Mouse (Mus musculus): Measurements from ENCODE around the gene Slc16a6. TPM values are rescaled to one million over a fixed set of nuclear protein-coding genes. Genes with fewer than 3 reads are reported as not detected.

Slc16a6 gene
- polyA plus RNA-seq, 1 experiment from 2014 or later, result 3.2 TPM

DNA sequence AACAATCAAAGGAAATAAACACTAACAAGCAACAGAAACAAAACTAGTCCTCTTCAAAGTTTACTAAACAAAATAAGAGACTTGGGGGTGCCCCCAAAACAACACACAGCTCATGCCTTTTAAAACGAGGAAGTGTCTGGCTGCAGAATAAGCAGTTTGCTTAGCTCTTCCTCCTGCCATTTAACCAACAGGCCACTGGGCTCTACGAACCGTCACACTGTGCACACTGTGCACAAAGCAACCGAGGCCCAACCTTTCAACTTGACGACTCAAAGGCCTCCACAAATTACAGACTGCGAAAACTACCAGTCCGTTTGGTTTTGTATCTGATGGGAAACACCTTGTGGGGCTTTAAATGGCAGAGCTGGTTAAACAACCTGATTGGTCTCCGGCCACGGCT is 3.2 kb downstream of the Slc16a6 start:
- 64% methylated on average over 9 of the region's 9 CpGs for WGBS
- H3K36me3 ChIP-seq (ENCODE audit: control insufficient read depth, insufficient read depth, low read length), result no peaks in the 10 kb centered on the region
- H3K9ac ChIP-seq (ENCODE audit: low read length), result no peak overlapping the region
- no peaks in the 10 kb centered on the region for H3K9me3 ChIP-seq (ENCODE audit: control insufficient read depth, low read length)
- H3K4me3 ChIP-seq (ENCODE audit: low read depth, low read length), result no peak overlapping the region
- ATAC-seq (ENCODE audit: insufficient read depth, low FRiP score, low TSS enrichment) (no peak), DNase-seq (ENCODE audit: low spot score) (no peak)
- no peak overlapping the region for H3K4me2 ChIP-seq (ENCODE audit: low read depth)
- H3K4me1 ChIP-seq (ENCODE audit: control insufficient read depth, insufficient read depth, low read length), result 0 out of 2 replicates have a peak, but pooled peaks cover 5% of the 10 kb centered on the region
- no peaks in the 10 kb centered on the region for H3K27me3 ChIP-seq (ENCODE audit: control insufficient read depth, insufficient read depth, low read length)
- no peak overlapping the region for H3K27ac ChIP-seq (ENCODE audit: low read depth, low read length)

DNA sequence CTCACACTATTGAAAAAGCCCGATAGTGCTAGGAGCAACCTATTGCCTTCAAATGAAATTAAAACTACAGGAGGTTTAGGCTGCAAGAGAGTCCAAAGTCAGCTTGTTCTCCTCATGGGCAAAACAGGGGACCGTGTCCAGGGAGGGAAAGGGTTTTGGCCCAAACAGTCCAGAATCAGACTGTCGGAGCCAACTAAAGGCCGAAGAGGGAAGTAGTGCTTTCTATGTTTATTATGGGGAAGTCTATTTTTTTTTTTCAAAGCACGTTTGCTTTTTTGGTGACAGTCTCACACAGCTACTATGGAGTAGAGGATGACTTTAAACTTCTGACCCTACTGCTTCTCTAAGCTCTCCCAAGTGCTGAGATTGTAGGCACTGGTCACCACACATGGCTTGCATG is 5.3 kb downstream of the Slc16a6 start:
- 92% methylated on average over 5 of the region's 5 CpGs for WGBS
- H3K27me3 ChIP-seq (ENCODE audit: control insufficient read depth, insufficient read depth, low read length), result no peaks in the 10 kb centered on the region
- ATAC-seq (ENCODE audit: insufficient read depth, low FRiP score, low TSS enrichment) (no peak), DNase-seq (ENCODE audit: low spot score) (no peak)
- 0 out of 2 replicates have a peak, but pooled peaks cover 3% of the 10 kb centered on the region for H3K4me1 ChIP-seq (ENCODE audit: control insufficient read depth, insufficient read depth, low read length)
- no peak overlapping the region for H3K27ac ChIP-seq (ENCODE audit: low read depth, low read length)
- no peak overlapping the region for H3K4me2 ChIP-seq (ENCODE audit: low read depth)
- H3K4me3 ChIP-seq (ENCODE audit: low read depth, low read length), result no peak overlapping the region
- H3K36me3 ChIP-seq (ENCODE audit: control insufficient read depth, insufficient read depth, low read length), result no peaks in the 10 kb centered on the region
- H3K9me3 ChIP-seq (ENCODE audit: control insufficient read depth, low read length), result no peaks in the 10 kb centered on the region
- no peak overlapping the region for H3K9ac ChIP-seq (ENCODE audit: low read length)

DNA sequence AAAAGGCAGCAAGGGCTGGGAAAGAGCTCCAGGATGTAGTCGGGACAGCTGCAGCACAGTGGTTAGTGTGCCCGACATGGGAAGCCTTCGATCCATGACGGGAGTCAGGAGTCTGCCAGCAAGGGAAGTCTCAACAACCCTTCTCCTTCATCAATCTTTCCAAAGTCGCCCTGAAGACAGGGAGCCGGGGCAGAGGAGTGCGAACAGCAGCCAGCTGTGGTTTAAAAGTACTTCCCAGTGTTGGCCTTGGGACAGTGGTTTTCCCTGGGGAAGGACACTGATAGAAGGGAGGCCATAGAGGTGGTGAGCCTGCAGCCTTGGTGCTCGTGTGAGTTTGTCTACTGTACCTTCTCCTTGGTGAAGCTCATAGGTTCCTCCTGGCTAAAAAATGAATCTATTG is 6.4 kb downstream of the Slc16a6 start:
- Histone ChIP-seq H3K4me3 (ENCODE audit: low read depth, low read length) (no peak overlapping the region), H3K9ac (ENCODE audit: low read length) (no peak overlapping the region), H3K9me3 (ENCODE audit: control insufficient read depth, low read length) (no peaks in the 10 kb centered on the region), H3K4me2 (ENCODE audit: low read depth) (no peak overlapping the region), H3K27me3 (ENCODE audit: control insufficient read depth, insufficient read depth, low read length) (no peaks in the 10 kb centered on the region), H3K4me1 (ENCODE audit: control insufficient read depth, insufficient read depth, low read length) (0 out of 2 replicates have a peak, but pooled peaks cover 3% of the 10 kb centered on the region), H3K27ac (ENCODE audit: low read depth, low read length) (no peak overlapping the region), H3K36me3 (ENCODE audit: control insufficient read depth, insufficient read depth, low read length) (peaks cover 2% of the 10 kb centered on the region; the same call in 1 of the 2 replicates)
- no peak for DNase-seq (ENCODE audit: low spot score)
- ATAC-seq (ENCODE audit: insufficient read depth, low FRiP score, low TSS enrichment), result no peak
- 72% methylated on average over 8 of the region's 8 CpGs for WGBS

DNA sequence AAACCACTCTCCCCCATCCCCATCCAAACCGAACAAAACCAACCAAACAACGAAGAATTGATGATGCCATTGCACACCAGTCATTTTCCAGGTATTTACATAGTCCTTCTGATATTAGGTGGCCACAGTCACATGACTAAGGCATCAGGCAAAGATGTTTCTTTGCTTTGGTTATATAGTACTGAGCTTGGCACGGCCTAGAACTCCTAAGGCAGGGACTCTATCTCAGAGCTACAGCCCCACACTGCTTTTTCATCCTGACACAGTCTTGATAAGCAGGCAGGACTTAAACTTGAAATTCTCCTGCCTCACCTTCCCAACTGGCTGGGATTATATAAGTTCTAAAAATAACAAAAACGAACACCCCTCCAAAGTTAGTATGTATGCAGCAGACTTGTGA is 8.3 kb downstream of the Slc16a6 start:
- H3K9ac ChIP-seq (ENCODE audit: low read length), result no peak overlapping the region
- no peak overlapping the region for H3K4me2 ChIP-seq (ENCODE audit: low read depth)
- H3K27me3 ChIP-seq (ENCODE audit: control insufficient read depth, insufficient read depth, low read length), result no peaks in the 10 kb centered on the region
- no peak overlapping the region for H3K4me3 ChIP-seq (ENCODE audit: low read depth, low read length)
- H3K4me1 ChIP-seq (ENCODE audit: control insufficient read depth, insufficient read depth, low read length), result no peaks in the 10 kb centered on the region
- WGBS, result 96% methylated on average over 4 of the region's 4 CpGs
- H3K27ac ChIP-seq (ENCODE audit: low read depth, low read length), result no peak overlapping the region
- ATAC-seq (ENCODE audit: insufficient read depth, low FRiP score, low TSS enrichment) (no peak), DNase-seq (ENCODE audit: low spot score) (no peak)
- peaks cover 2% of the 10 kb centered on the region; the same call in 1 of the 2 replicates for H3K36me3 ChIP-seq (ENCODE audit: control insufficient read depth, insufficient read depth, low read length)
- no peaks in the 10 kb centered on the region for H3K9me3 ChIP-seq (ENCODE audit: control insufficient read depth, low read length)

DNA sequence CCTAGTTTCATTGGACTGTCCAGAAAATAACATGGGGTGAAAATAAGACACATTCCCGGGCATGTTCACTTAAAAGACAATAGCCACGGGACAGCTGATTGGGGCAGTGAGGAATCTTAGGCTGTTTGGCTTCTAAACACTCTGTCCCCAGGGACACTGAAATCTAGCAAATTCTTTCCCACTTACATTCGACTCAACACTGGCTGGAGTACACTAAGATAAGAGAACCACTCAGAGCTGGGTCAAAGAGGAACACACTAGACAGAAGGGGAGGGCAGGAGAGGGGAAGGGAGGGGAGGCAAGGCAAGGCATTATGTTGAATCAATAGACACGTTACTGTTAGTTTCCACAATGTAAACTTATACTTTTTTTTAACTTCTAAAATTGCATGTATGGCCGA is 12.8 kb downstream of the Slc16a6 start:
- no peak for ATAC-seq (ENCODE audit: insufficient read depth, low FRiP score, low TSS enrichment)
- WGBS, result 88% methylated on average over 5 of the region's 5 CpGs

DNA sequence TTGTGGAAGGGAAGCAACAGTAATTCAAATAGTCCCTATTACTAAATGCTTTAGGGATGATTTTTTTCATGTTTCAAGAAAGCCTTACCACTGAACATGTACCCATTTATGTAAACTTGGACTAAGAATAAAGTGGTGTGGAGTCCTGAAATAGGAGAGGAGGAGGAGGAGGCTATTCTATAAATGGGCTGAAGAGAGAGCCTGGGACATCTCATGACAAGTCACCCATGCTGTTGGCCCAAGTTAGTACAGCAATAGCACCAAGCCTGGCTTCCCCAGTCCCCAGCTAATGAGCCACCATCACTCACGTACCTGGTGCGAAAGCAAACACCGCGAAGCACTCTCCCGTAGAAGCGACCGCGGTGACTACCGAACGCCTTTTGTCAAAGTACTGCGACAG is 15.2 kb downstream of the Slc16a6 start:
- ATAC-seq (ENCODE audit: insufficient read depth, low FRiP score, low TSS enrichment) (no peak), DNase-seq (ENCODE audit: low spot score) (no peak)
- no peak overlapping the region for H3K4me2 ChIP-seq (ENCODE audit: low read depth)
- H3K27ac ChIP-seq (ENCODE audit: low read depth, low read length), result no peak overlapping the region
- H3K27me3 ChIP-seq (ENCODE audit: control insufficient read depth, insufficient read depth, low read length), result no peaks in the 10 kb centered on the region
- no peak overlapping the region for H3K9ac ChIP-seq (ENCODE audit: low read length)
- no peak overlapping the region for H3K4me3 ChIP-seq (ENCODE audit: low read depth, low read length)
- H3K4me1 ChIP-seq (ENCODE audit: control insufficient read depth, insufficient read depth, low read length), result no peaks in the 10 kb centered on the region
- peaks cover 2% of the 10 kb centered on the region; the same call in 1 of the 2 replicates for H3K36me3 ChIP-seq (ENCODE audit: control insufficient read depth, insufficient read depth, low read length)
- 92% methylated on average over 11 of the region's 11 CpGs for WGBS
- H3K9me3 ChIP-seq (ENCODE audit: control insufficient read depth, low read length), result no peaks in the 10 kb centered on the region

More for the DNA sequence above, 12.8 kb downstream of the Slc16a6 start:
- Histone ChIP-seq H3K36me3 (ENCODE audit: control insufficient read depth, insufficient read depth, low read length) (peaks cover 2% of the 10 kb centered on the region; the same call in 1 of the 2 replicates), H3K27me3 (ENCODE audit: control insufficient read depth, insufficient read depth, low read length) (no peaks in the 10 kb centered on the region), H3K9ac (ENCODE audit: low read length) (no peak overlapping the region), H3K4me1 (ENCODE audit: control insufficient read depth, insufficient read depth, low read length) (no peaks in the 10 kb centered on the region), H3K9me3 (ENCODE audit: control insufficient read depth, low read length) (no peaks in the 10 kb centered on the region), H3K4me2 (ENCODE audit: low read depth) (no peak overlapping the region), H3K27ac (ENCODE audit: low read depth, low read length) (no peak overlapping the region), H3K4me3 (ENCODE audit: low read depth, low read length) (no peak overlapping the region)
- no peak for DNase-seq (ENCODE audit: low spot score)

DNA sequence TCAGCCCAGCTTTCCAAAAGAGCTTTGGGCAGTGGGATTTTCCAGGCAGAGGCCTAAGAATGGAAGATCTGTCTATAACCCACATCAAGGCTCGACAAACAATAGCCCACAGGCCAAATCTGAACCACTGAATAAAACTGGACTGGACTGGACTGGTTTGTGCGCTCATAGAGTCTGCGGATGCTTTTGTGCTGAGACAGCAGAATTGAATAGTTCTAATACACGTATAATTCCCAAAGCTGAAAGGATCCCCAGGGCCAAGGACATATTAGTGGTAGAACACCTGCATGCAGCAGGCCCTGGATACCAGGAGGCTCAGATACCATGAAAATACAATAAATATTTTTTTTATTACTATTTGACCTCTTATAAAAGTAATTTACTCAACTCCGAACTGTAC is 17.1 kb downstream of the Slc16a6 start:
- 89% methylated on average over 5 of the region's 5 CpGs for WGBS
- Histone ChIP-seq H3K9me3 (ENCODE audit: control insufficient read depth, low read length) (no peaks in the 10 kb centered on the region), H3K9ac (ENCODE audit: low read length) (no peak overlapping the region), H3K27me3 (ENCODE audit: control insufficient read depth, insufficient read depth, low read length) (no peaks in the 10 kb centered on the region), H3K4me1 (ENCODE audit: control insufficient read depth, insufficient read depth, low read length) (no peaks in the 10 kb centered on the region), H3K4me3 (ENCODE audit: low read depth, low read length) (no peak overlapping the region), H3K36me3 (ENCODE audit: control insufficient read depth, insufficient read depth, low read length) (no peaks in the 10 kb centered on the region), H3K27ac (ENCODE audit: low read depth, low read length) (no peak overlapping the region), H3K4me2 (ENCODE audit: low read depth) (no peak overlapping the region)
- DNase-seq (ENCODE audit: low spot score), result no peak
- ATAC-seq (ENCODE audit: insufficient read depth, low FRiP score, low TSS enrichment), result no peak

DNA sequence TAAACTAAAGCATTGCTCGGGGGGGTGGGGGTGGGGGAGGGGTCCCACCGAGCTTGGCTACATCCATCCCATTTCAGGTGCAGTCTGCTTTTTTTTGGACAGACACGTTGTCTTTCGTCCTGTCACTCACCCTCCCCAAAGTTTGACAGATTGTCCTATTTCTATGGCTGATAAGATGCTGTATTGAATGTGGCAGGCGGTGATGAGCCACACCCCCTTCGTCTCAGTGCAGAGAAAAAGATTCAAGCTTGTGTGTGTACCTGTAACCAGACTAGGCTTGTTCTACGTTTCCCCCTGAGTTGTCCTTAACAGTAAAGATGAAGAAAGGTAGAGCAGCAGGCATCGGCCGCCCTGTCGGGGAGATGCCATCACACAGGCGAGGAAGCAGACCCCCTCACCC is 22.2 kb downstream of the Slc16a6 start:
- no peaks in the 10 kb centered on the region for H3K9me3 ChIP-seq (ENCODE audit: control insufficient read depth, low read length)
- H3K27me3 ChIP-seq (ENCODE audit: control insufficient read depth, insufficient read depth, low read length), result no peaks in the 10 kb centered on the region
- DNase-seq (ENCODE audit: low spot score), result no peak
- WGBS, result 89% methylated on average over 11 of the region's 11 CpGs
- H3K36me3 ChIP-seq (ENCODE audit: control insufficient read depth, insufficient read depth, low read length), result no peaks in the 10 kb centered on the region
- no peak overlapping the region for H3K4me2 ChIP-seq (ENCODE audit: low read depth)
- H3K4me1 ChIP-seq (ENCODE audit: control insufficient read depth, insufficient read depth, low read length), result no peaks in the 10 kb centered on the region
- no peak overlapping the region for H3K4me3 ChIP-seq (ENCODE audit: low read depth, low read length)
- H3K27ac ChIP-seq (ENCODE audit: low read depth, low read length), result no peak overlapping the region
- no peak overlapping the region for H3K9ac ChIP-seq (ENCODE audit: low read length)
- no peak for ATAC-seq (ENCODE audit: insufficient read depth, low FRiP score, low TSS enrichment)

DNA sequence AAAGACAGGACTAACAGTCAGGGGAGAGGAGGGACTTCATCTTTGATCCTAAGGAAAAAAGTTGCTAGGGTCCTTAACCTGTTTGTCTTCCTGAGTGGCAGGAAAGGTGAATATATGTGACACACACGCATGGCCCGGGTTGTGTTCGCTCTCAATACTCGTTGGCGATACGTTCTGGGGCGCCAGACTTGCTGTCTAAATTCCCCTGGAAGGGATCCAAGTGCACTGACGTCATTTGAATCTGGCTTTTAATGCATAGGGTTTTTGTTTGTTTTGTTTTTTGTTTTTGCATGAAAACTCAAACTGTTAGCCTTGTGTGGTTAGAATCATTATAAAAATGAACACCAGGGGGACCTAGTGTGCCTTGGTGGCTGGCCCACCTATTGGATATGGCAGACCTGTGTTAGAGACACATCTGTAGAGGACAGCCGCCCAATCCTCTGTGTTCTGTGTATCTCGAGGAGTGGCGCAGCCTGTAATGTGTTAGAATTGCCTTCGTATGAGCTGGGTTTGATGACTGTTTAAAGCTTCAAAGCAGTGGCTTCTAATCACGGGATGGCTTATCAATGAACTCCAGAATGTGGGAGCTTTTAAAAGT is 27.9 kb downstream of the Slc16a6 start:
- ATAC-seq (ENCODE audit: insufficient read depth, low FRiP score, low TSS enrichment), result peak; percentile 76; the same call in 1 of the 2 replicates
- DNase-seq (ENCODE audit: low spot score), result peak; percentile 48
- WGBS, result 64% methylated on average over 13 of the region's 13 CpGs
- no peak overlapping the region for H3K4me3 ChIP-seq (ENCODE audit: low read depth, low read length)
- H3K27me3 ChIP-seq (ENCODE audit: control insufficient read depth, insufficient read depth, low read length), result peaks cover 5% of the 10 kb centered on the region; the same call in 1 of the 2 replicates
- H3K4me2 ChIP-seq (ENCODE audit: low read depth), result no peak overlapping the region
- H3K36me3 ChIP-seq (ENCODE audit: control insufficient read depth, insufficient read depth, low read length), result no peaks in the 10 kb centered on the region
- H3K9me3 ChIP-seq (ENCODE audit: control insufficient read depth, low read length), result no peaks in the 10 kb centered on the region
- no peak overlapping the region for H3K27ac ChIP-seq (ENCODE audit: low read depth, low read length)
- no peak overlapping the region for H3K9ac ChIP-seq (ENCODE audit: low read length)
- no peaks in the 10 kb centered on the region for H3K4me1 ChIP-seq (ENCODE audit: control insufficient read depth, insufficient read depth, low read length)

All from neural tube, embryonic 11.5 days (tissue).